Mouse (Mus musculus) lung, postnatal 0 days (tissue): ENCODE measurements at regions not wholly inside any gene's neighbourhood (a gene's known extent, or its start where the extent isn't known, plus 50 kb on each side); places are given as distances from the start of the nearest gene placed in this dataset.

Experiments used
- ATAC-seq: fragments of 200-750 bp; cut with Nextera tagmentation; 2 replicates; pipeline ENCODE4 v1.8.0; 2017; ENCODE audit warnings: moderate library complexity
- DNase-seq: peaks from one replicate; pipeline ENCODE4 v3.0.0-alpha.2; 2016; ENCODE audit warnings: low spot score
- H3K27ac ChIP-seq: fragments of 300-500 bp; sonication (generic); 2 replicates; pipeline ENCODE4 v1.5.1; 2014; ENCODE audit warnings: antibody characterized with exemption, mild to moderate bottlenecking, low read length, mixed read lengths
- H3K27me3 ChIP-seq: fragments of 300-500 bp; sonication (generic); replicated peaks from 2 replicates; pipeline ENCODE4 v1.6.1; 2014; ENCODE audit warnings: low read length, mixed read lengths; ENCODE audit not compliant: insufficient read depth
- H3K36me3 ChIP-seq: fragments of 300-500 bp; sonication (generic); 2 replicates; pipeline ENCODE4 v1.6.1; 2014; ENCODE audit warnings: low read length, mixed read lengths; ENCODE audit not compliant: insufficient read depth
- H3K4me1 ChIP-seq: fragments of 300-500 bp; sonication (generic); 2 replicates; pipeline ENCODE4 v1.6.1; 2014; ENCODE audit warnings: antibody characterized with exemption, low read depth, low read length, mixed read lengths; ENCODE audit not compliant: insufficient read depth
- H3K4me2 ChIP-seq: fragments of 300-500 bp; sonication (generic); replicated peaks from 2 replicates; pipeline ENCODE4 v1.6.1; 2014; ENCODE audit warnings: low read depth, mild to moderate bottlenecking, low read length, moderate library complexity, mixed read lengths
- H3K4me3 ChIP-seq: fragments of 300-500 bp; sonication (generic); 2 replicates; pipeline ENCODE4 v1.5.1; 2014; ENCODE audit warnings: low read depth, low read length
- H3K9ac ChIP-seq: fragments of 300-500 bp; sonication (generic); replicated peaks from 2 replicates; pipeline ENCODE4 v1.6.1; 2014; ENCODE audit warnings: low read depth, mild to moderate bottlenecking
- H3K9me3 ChIP-seq: fragments of 300-500 bp; sonication (generic); 2 replicates; pipeline ENCODE4 v1.6.1; 2016; ENCODE audit warnings: low read length, mixed read lengths
- CTCF ChIP-seq: IDR thresholded peaks from 2 replicates; pipeline ENCODE4 v1.5.1; 2016; ENCODE audit warnings: antibody characterized with exemption, mild to moderate bottlenecking
- EP300 ChIP-seq: IDR thresholded peaks from 2 replicates; pipeline ENCODE4 v1.6.1; 2016; ENCODE audit warnings: antibody characterized with exemption, mild to moderate bottlenecking, control low read depth
- WGBS: fragments of 180-500 bp; shearing (Covaris S2); extraction: QIAGEN DNeasy Blood & Tissue Kit; methylation state at CpG from one replicate; pipeline ENCODE4 v1.1.7; 2014; 5-methylcytosine and 5-hydroxymethylcytosine counted together

GRCm38 (mm10) chr17:75714059-75714458, 162.3 kb upstream of the Fam98a start:
- ATAC-seq (no peak), DNase-seq (no peak)
- 86% methylated on average over 1 of the region's 1 CpGs for WGBS
- no peaks in the 10 kb centered on the region for H3K36me3 ChIP-seq
- H3K9me3 ChIP-seq = no peaks in the 10 kb centered on the region
- no peak overlapping the region for H3K9ac ChIP-seq
- H3K4me3 ChIP-seq = no peak overlapping the region
- H3K4me2 ChIP-seq = no peak overlapping the region
- no peaks in the 10 kb centered on the region for H3K27me3 ChIP-seq
- no peak for TF ChIP-seq CTCF
- no peaks in the 10 kb centered on the region for H3K4me1 ChIP-seq
- no peak overlapping the region for H3K27ac ChIP-seq

GRCm38 (mm10) chr17:75707687-75708086, 155.9 kb upstream of the Fam98a start:
- ATAC-seq (no peak), DNase-seq (no peak)
- no peaks in the 10 kb centered on the region for H3K27me3 ChIP-seq
- no peak overlapping the region for H3K4me2 ChIP-seq
- H3K27ac ChIP-seq = no peak overlapping the region
- no peaks in the 10 kb centered on the region for H3K9me3 ChIP-seq
- H3K4me1 ChIP-seq = no peaks in the 10 kb centered on the region
- no peak overlapping the region for H3K4me3 ChIP-seq
- TF ChIP-seq CTCF (no peak), EP300 (no peak)
- H3K9ac ChIP-seq = no peak overlapping the region
- H3K36me3 ChIP-seq = no peaks in the 10 kb centered on the region
- 83% methylated on average over 4 of the region's 4 CpGs for WGBS

- no peak for TF ChIP-seq CTCF
- H3K36me3 ChIP-seq = no peaks in the 10 kb centered on the region
- no peaks in the 10 kb centered on the region for H3K9me3 ChIP-seq
- no peak overlapping the region for H3K4me2 ChIP-seq
- ATAC-seq (no peak), DNase-seq (no peak)
- WGBS = 75% methylated on average over 2 of the region's 2 CpGs
- no peak overlapping the region for H3K9ac ChIP-seq
- no peaks in the 10 kb centered on the region for H3K27me3 ChIP-seq
- no peaks in the 10 kb centered on the region for H3K4me1 ChIP-seq
- H3K27ac ChIP-seq = no peak overlapping the region
- H3K4me3 ChIP-seq = no peak overlapping the region
Observed at GRCm38 (mm10) chr17:75705357-75705756, 153.6 kb upstream of the Fam98a start.

- 31% methylated on average over 8 of the region's 8 CpGs for WGBS
- no peak for TF ChIP-seq CTCF
- no peak for TF ChIP-seq EP300
- no peaks in the 10 kb centered on the region for H3K9me3 ChIP-seq
- no peak overlapping the region for H3K4me3 ChIP-seq
- H3K36me3 ChIP-seq = no peaks in the 10 kb centered on the region
- no peak overlapping the region for H3K4me2 ChIP-seq
- no peak overlapping the region for H3K9ac ChIP-seq
- DNase-seq = no peak
- H3K27ac ChIP-seq = no peak overlapping the region
- no peak for ATAC-seq
- no peaks in the 10 kb centered on the region for H3K27me3 ChIP-seq
- H3K4me1 ChIP-seq = no peaks in the 10 kb centered on the region
Observed at GRCm38 (mm10) chr17:75703865-75704264, 152.1 kb upstream of the Fam98a start.

- H3K27ac ChIP-seq = no peak overlapping the region
- no peak for TF ChIP-seq EP300
- TF ChIP-seq CTCF = no peak
- no peak overlapping the region for H3K4me3 ChIP-seq
- 74% methylated on average over 3 of the region's 3 CpGs for WGBS
- DNase-seq (no peak), ATAC-seq (no peak)
- H3K36me3 ChIP-seq = no peaks in the 10 kb centered on the region
- no peaks in the 10 kb centered on the region for H3K27me3 ChIP-seq
- no peaks in the 10 kb centered on the region for H3K9me3 ChIP-seq
- no peak overlapping the region for H3K4me2 ChIP-seq
- H3K9ac ChIP-seq = no peak overlapping the region
- no peaks in the 10 kb centered on the region for H3K4me1 ChIP-seq
Observed at GRCm38 (mm10) chr17:75696729-75697103, 145.0 kb upstream of the Fam98a start.

GRCm38 (mm10) chr17:75696103-75696728, 144.5 kb upstream of the Fam98a start:
- H3K4me2 ChIP-seq = no peak overlapping the region
- no peaks in the 10 kb centered on the region for H3K27me3 ChIP-seq
- no peak overlapping the region for H3K4me3 ChIP-seq
- no peaks in the 10 kb centered on the region for H3K4me1 ChIP-seq
- no peak for DNase-seq
- H3K9ac ChIP-seq = no peak overlapping the region
- H3K9me3 ChIP-seq = no peaks in the 10 kb centered on the region
- H3K36me3 ChIP-seq = no peaks in the 10 kb centered on the region
- no peak for ATAC-seq
- TF ChIP-seq CTCF (no peak), EP300 (no peak)
- 65% methylated on average over 5 of the region's 5 CpGs for WGBS
- H3K27ac ChIP-seq = no peak overlapping the region

- TF ChIP-seq EP300 (no peak), CTCF (no peak)
Observed at GRCm38 (mm10) chr17:75685927-75686326, 134.2 kb upstream of the Fam98a start.

More at GRCm38 (mm10) chr17:75685927-75686326, 134.2 kb upstream of the Fam98a start:
- H3K27me3 ChIP-seq = no peaks in the 10 kb centered on the region
- no peak overlapping the region for H3K9ac ChIP-seq
- ATAC-seq (no peak), DNase-seq (no peak)
- no peaks in the 10 kb centered on the region for H3K4me1 ChIP-seq
- no peaks in the 10 kb centered on the region for H3K36me3 ChIP-seq
- H3K27ac ChIP-seq = no peak overlapping the region
- no peaks in the 10 kb centered on the region for H3K9me3 ChIP-seq
- H3K4me2 ChIP-seq = no peak overlapping the region
- no peak overlapping the region for H3K4me3 ChIP-seq
